Mouse (Mus musculus): ENCODE measurements around the gene Ccdc82. TPM values are rescaled to one million over a fixed set of nuclear protein-coding genes. Genes with fewer than 3 reads are reported as not detected.

The Ccdc82 gene
- polyA plus RNA-seq, 1 experiment, result 0.21 TPM

GRCm38 (mm10) chr9:13319566-13319965, 72.8 kb downstream of the Ccdc82 start:
- TF ChIP-seq GATA1 (IDR thresholded peaks at IDR 0.05; ENCODE audit: low read length) (no peak), TAL1 (IDR thresholded peaks at IDR 0.05; ENCODE audit: low read length) (no peak)
- H3K4me1 ChIP-seq (ENCODE audit: control insufficient read depth), result no peaks in the 10 kb centered on the region
- H3K4me3 ChIP-seq (replicated peaks), result no peak overlapping the region
- no peaks in the 10 kb centered on the region for H3K9me3 ChIP-seq (ENCODE audit: control insufficient read depth, low read length)
- no peaks in the 10 kb centered on the region for H3K27me3 ChIP-seq (ENCODE audit: control insufficient read depth)
- no peaks in the 10 kb centered on the region for H3K36me3 ChIP-seq (ENCODE audit: control insufficient read depth)

GRCm38 (mm10) chr9:13320800-13321364, 74.1 kb downstream of the Ccdc82 start:
- Histone ChIP-seq H3K9me3 (ENCODE audit: control insufficient read depth, low read length) (no peaks in the 10 kb centered on the region), H3K4me1 (ENCODE audit: control insufficient read depth) (no peaks in the 10 kb centered on the region), H3K4me3 (replicated peaks) (no peak overlapping the region), H3K36me3 (ENCODE audit: control insufficient read depth) (no peaks in the 10 kb centered on the region), H3K27me3 (ENCODE audit: control insufficient read depth) (no peaks in the 10 kb centered on the region)
- TF ChIP-seq GATA1 (IDR thresholded peaks at IDR 0.05; ENCODE audit: low read length), result no peak
- no peak for TF ChIP-seq TAL1 (IDR thresholded peaks at IDR 0.05; ENCODE audit: low read length)

GRCm38 (mm10) chr9:13323074-13323473, 76.3 kb downstream of the Ccdc82 start:
- no peak overlapping the region for H3K4me3 ChIP-seq (replicated peaks)
- H3K27me3 ChIP-seq (ENCODE audit: control insufficient read depth), result no peaks in the 10 kb centered on the region
- no peaks in the 10 kb centered on the region for H3K4me1 ChIP-seq (ENCODE audit: control insufficient read depth)
- no peaks in the 10 kb centered on the region for H3K9me3 ChIP-seq (ENCODE audit: control insufficient read depth, low read length)
- no peaks in the 10 kb centered on the region for H3K36me3 ChIP-seq (ENCODE audit: control insufficient read depth)
- TF ChIP-seq GATA1 (IDR thresholded peaks at IDR 0.05; ENCODE audit: low read length) (no peak), TAL1 (IDR thresholded peaks at IDR 0.05; ENCODE audit: low read length) (no peak)

- TF ChIP-seq GATA1 (IDR thresholded peaks at IDR 0.05; ENCODE audit: low read length) (no peak), TAL1 (IDR thresholded peaks at IDR 0.05; ENCODE audit: low read length) (no peak)
- H3K27me3 ChIP-seq (ENCODE audit: control insufficient read depth), result no peaks in the 10 kb centered on the region
- H3K9me3 ChIP-seq (ENCODE audit: control insufficient read depth, low read length), result no peaks in the 10 kb centered on the region
These were observed 76.9 kb downstream of the Ccdc82 start for GRCm38 (mm10) chr9:13323612-13324011.

More at GRCm38 (mm10) chr9:13323612-13324011, 76.9 kb downstream of the Ccdc82 start:
- Histone ChIP-seq H3K4me3 (replicated peaks) (no peak overlapping the region), H3K36me3 (ENCODE audit: control insufficient read depth) (no peaks in the 10 kb centered on the region), H3K4me1 (ENCODE audit: control insufficient read depth) (no peaks in the 10 kb centered on the region)

Other genes starting within 250 kb of the Ccdc82 start
- not detected in 2 replicates for gene Jrkl, start 1.1 kb upstream of the Ccdc82 start, polyA plus RNA-seq (2012)
- gene Maml2, start 51.0 kb downstream of the Ccdc82 start, polyA plus RNA-seq (2012), result 0.01 and 0.02 TPM in 2 replicates
- not detected in 2 replicates for gene Gm17571, start 199.8 kb downstream of the Ccdc82 start, polyA plus RNA-seq (2012)

Data from erythroblast, embryonic 14.5 days (primary cell).